Mouse (Mus musculus) Muller cell, postnatal 12 days (primary cell): ENCODE results near the gene Raet1e.
"Not testable (repeated sequence)": the region's sequence is repeated elsewhere in the genome, so short reads cannot be mapped to it uniquely, and the experiment has no call there.

Experiments used
- DNase-seq: peaks from one replicate; pipeline ENCODE4 v3.0.0-alpha.2; 2015; ENCODE audit errors: inconsistent ontology term

The Raet1e gene

DNA sequence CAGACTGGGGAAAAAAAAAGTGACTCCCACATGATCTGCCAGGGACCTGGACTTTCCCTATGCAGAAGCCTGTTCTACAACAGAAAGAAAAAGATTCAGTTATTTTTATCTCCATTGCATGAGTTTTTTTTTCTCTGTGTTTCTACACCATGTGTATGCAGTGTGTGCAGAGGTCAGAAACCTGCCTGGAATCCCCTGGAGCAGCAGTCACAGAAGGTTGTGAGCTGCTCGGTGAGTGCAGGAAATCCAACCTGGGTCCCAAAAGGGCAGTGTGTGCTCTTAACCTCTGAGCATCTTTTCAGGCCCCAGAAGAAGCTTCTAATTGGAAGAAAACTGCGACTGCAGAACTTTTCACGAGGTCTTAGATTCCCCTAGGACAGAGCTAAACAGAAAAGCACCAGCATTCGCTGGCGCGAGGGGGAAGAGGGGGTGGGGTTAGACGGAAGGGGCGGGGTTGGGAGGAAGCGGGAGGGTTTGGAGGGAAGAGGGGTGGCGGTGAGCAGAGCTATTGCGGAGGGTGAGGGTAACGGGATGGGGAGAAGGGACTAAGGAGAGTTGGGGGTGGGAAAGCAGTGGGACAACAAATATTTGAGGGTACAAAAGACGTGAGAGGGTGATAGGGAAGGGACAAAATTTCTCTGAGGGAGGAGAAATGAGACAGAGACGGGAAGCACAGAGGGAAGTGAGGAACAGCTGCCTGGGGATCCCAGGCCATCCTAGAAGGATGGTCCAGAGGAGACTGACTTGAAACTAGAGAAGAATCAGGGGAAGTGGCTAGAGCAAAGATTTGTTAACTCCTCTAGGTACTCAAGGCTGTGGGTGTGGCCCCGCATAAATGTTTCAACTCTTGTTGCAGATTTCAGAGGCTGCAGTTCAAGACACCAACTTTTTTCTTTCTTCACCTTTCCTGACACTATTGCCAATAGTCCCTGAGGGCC is 203.3 kb downstream of the Raet1e start:
- DNase-seq, result peak; percentile 17

DNA sequence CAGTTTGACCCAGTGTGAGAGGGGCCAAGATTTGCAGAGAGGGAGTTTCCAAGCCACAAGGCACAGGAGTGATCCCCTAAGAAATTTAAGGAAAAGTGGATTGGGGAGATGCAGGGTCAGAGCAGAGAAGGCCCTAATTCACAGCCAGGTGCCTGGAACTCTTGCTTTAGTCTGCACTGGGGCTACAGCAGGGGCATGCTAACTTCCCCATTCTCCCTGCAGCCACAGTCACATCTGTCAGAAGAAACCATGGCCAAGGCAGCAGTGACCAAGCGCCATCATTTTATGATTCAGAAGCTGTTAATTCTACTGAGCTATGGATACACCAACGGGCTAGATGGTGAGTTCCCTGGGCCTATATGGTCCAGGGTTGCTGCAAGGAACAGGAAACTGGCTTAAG is 204.1 kb downstream of the Raet1e start:
- DNase-seq, result not testable (repeated sequence)

DNA sequence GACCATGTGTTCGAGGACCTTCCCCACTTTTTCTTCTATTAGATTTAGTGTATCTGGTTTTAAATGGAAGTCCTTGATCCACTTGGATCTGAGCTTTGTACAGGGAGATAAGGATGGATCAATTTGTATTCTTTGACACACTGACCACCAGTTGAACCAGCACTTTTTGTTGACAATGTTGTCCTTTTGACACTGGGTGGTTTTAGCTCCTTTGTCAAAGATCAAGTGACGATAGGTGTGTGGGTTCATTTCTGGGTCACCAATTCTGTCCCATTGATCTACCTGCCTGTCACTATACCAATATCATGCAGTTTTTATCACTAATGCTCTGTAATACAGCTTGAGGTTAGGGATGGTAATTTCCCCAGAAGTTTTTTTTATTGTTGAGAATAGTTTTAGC is 206.5 kb downstream of the Raet1e start:
- DNase-seq, result not testable (repeated sequence)

DNA sequence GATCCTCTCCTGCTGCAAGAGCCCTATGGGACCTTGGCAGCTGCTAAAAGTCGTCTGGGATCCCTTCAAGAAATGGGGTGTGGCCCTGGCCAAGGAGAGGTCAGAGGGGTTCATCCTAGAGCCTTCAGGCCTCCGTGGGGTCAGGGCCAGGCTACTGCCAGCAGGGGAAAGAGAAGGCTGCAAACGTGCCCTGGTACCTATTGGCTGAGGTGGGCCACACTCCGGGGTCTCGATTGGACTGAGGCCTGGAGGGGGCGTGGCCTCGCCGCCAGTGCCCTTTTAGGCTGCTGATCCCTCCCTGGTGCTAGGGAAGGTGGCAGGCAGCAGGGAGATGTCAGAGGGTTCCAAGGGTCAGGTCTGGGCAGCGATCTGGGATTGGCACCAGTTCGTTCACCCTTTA is 222.9 kb downstream of the Raet1e start:
- not testable (repeated sequence) for DNase-seq

DNA sequence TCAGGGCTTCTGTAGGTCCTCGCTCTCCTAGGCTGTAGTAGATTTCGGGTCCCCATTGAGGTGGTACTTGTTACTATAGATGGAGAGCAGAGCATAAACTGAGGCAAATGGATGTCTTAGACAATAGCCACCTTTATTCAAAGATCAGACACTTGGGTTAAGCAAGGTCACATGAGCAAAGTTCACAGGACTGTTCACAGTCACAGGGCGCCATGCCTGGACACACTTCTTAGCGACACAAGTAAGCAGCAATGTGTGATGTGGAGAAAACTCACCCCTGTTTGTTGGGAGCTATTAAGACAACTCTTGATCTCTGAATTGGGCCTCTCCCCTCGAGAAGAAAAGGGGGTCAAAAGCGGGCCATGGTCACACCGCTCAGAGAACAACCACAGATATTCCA is 231.8 kb downstream of the Raet1e start:
- not testable (repeated sequence) for DNase-seq

DNA sequence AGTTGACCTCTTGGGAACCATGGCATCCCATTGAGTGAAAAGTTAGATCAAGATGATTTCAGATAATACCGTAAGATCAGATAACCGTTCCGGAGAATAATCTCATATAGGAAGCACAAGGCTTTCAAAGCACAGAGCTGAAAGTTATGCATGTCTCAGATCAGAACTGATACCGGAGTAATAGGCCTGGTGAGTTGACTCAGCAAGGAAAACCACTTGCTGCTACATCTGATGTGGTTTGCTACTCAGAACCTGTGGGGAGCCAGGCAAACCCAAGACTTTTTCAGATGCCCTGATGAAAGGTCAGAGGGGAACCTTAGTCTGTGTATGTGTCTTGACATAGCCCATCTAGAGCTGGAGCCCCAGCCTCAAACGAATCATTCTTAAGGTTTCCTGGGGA is 233.2 kb downstream of the Raet1e start:
- not testable (repeated sequence) for DNase-seq

DNA sequence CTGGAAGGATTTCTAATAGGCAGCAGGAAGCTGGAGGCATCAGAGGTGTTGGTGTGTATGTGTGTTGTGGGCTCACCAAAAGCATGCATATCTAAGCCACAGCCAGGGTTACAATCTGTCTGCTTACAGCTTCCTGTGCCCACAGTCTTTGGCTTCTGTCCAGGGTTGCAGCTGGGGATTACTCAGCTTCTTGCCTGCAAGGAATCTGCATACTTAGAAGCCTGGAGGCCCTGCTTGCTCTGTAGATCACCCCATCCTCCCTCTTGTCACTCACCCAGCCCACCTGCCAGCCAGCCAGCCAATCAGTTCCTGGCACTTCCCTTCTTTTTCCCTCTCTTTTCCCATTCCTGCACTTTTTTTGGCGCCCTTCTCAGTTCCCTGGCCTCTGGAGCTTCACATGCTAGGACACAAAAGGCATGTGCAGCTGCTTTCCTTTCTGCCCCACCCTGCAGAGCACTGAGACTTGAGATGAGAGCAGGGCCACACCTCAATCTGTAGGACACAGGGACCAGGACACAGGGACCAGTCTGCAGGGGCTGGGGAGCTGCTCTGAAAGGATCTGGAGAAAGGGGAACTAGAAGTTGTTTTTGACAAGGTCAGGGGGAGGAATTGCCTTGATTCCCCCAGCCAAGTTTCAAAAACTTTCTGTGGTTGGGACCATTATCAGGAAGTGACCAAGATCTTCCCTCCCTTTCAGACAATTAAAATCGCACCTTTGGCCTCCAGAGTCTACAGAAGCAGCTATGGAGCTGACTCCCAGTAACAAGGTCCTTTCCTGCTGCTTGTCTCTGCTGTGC is 234.9 kb downstream of the Raet1e start:
- DNase-seq, result not testable (repeated sequence)

DNA sequence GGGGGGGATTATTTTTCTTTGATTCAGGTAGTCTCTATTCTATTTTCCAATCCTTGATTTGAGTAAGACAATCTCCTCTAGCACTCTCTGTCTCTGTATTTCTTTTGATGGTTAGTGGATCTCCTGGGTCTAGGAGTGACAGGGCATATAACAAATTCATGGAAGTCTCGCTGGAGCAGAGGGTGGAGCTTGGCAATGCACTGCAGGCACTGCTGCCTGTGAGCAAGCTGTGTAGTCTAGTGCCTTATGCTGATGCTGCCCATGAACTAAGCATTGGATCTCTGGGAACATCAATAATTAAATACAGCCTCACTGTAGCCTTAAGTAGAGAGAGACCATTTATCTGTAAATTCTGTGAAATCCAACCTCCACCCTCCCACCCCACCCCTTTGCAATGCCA is 238.3 kb downstream of the Raet1e start:
- DNase-seq, result not testable (repeated sequence)

DNA sequence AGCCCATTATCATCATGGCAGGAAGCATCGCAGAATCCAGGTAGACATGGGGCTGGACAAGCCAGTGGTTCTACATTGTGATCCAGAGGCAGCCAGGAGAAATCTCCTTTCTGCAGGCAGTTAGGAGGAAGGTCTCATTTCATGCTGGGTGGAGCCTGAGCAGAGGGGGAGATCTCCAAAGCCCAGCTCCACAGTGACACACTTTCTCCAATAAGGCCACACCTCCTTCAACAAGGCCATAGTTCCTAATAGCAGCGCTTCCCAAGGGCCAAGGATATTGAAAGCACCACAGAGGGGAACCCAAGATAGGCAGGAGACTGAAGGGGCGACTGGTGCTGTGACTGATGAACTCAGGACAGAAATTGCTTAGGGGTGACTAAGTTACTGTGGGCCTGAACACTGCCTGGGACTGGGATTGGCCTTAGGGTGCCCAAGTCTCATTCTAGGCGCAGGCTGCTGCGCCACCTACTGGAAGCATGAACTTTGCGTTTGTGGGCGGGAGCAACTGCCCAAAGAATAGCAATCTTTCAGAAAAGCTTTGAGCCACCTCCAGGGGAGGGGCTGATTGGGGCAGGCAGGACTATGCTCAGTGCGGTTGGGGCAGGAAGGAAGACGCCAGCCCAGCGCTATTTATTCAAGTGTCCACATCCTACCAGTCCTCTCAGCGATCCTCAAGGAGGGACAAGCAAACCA is 244.0 kb downstream of the Raet1e start:
- peak; percentile 73 for DNase-seq

DNA sequence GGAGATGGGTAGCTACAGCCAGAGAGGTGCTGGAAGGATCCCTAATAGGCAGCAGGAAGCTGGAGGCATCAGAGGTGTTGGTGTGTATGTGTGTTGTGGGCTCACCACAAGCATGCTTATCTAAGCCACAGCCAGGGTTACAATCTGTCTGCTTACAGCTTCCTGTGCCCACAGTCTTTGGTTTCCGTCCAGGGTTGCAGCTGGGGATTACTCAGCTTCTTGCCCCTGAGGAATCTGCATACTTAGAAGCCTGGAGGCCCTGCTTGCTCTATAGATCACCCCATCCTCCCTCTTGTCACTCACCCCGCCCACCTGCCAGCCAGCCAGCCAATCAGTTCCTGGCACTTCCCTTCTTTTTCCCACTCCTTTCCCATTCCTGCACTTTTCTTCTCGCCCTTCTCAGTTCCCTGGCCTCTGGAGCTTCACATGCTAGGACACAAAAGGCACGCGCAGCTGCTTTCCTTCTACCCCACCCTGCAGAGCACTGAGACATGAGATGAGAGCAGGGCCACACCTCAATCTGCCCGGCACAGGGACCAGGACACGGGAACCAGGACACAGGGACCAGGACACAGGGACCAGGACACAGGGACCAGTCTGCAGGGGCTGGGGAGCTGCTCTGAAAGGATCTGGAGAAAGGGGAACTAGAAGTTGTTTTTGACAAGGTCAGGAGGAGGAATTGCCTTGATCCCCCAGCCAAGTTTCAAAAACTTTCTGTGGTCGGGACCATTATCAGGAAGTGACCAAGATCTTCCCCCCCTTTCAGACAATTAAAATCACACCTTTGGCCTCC is 255.5 kb downstream of the Raet1e start:
- peak; percentile 84 for DNase-seq
